Mouse (Mus musculus) liver, embryonic 16.5 days (tissue): Measurements from ENCODE around the gene Caskin1. TPM values are rescaled to one million over a fixed set of nuclear protein-coding genes. Genes with fewer than 3 reads are reported as not detected.

Experiments used
- ATAC-seq: fragments of 200-750 bp; cut with Nextera tagmentation; 2 replicates; pipeline ENCODE4 v1.8.0; 2017; ENCODE audit warnings: low read depth, mild to moderate bottlenecking, moderate number of reproducible peaks, moderate library complexity
- H3K27ac ChIP-seq: fragments of 300-500 bp; sonication (generic); 2 replicates; pipeline ENCODE4 v1.5.1; 2014; ENCODE audit warnings: mild to moderate bottlenecking, low read length
- H3K27me3 ChIP-seq: fragments of 300-500 bp; sonication (generic); 2 replicates; pipeline ENCODE4 v1.6.1; 2014; ENCODE audit warnings: low read depth, low read length, mixed read lengths; ENCODE audit not compliant: control insufficient read depth, insufficient read depth
- H3K36me3 ChIP-seq: fragments of 300-500 bp; sonication (generic); 2 replicates; pipeline ENCODE4 v1.6.1; 2014; ENCODE audit warnings: mild to moderate bottlenecking; ENCODE audit not compliant: control insufficient read depth, insufficient read depth
- H3K4me1 ChIP-seq: fragments of 300-500 bp; sonication (generic); 2 replicates; pipeline ENCODE4 v1.6.1; 2014; ENCODE audit warnings: low read depth, low read length, mixed read lengths; ENCODE audit not compliant: control insufficient read depth
- H3K4me2 ChIP-seq: fragments of 300-500 bp; sonication (generic); 2 replicates; pipeline ENCODE4 v1.6.1; 2014; ENCODE audit warnings: low read depth, low read length, mixed read lengths
- H3K4me3 ChIP-seq: fragments of 300-500 bp; sonication (generic); 2 replicates; pipeline ENCODE4 v1.5.1; 2014; ENCODE audit warnings: low read depth, mild to moderate bottlenecking, low read length
- H3K9ac ChIP-seq: fragments of 300-500 bp; sonication (generic); 2 replicates; pipeline ENCODE4 v1.6.1; 2014; ENCODE audit warnings: low read depth, low read length
- H3K9me3 ChIP-seq: fragments of 300-500 bp; sonication (generic); replicated peaks from 2 replicates; pipeline ENCODE4 v1.6.1; 2016; ENCODE audit warnings: low read length; ENCODE audit not compliant: control insufficient read depth
- WGBS: fragments of 180-500 bp; shearing (Covaris S2); extraction: QIAGEN DNeasy Blood & Tissue Kit; methylation state at CpG from one replicate; pipeline ENCODE4 v1.1.7; 2014; ENCODE audit not compliant: insufficient replicate concordance; 5-methylcytosine and 5-hydroxymethylcytosine counted together
- polyA plus RNA-seq: library from polyadenylated mRNA; unstranded; fragments of >200 nt; fragmentation: Nextera tagmentation; extraction: Ambion mirVana; gene quantifications from 2 replicates; pipeline ENCODE4 v1.2.1, GENCODE M21; 2015

Caskin1 gene
- 0.08 and 0.13 TPM in 2 replicates for polyA plus RNA-seq

- Histone ChIP-seq H3K4me1 (peaks cover 5% of the 10 kb centered on the region), H3K27me3 (peaks cover 47% of the 10 kb centered on the region), H3K4me3 (peak within 1 kb of the TSS; percentile 57), H3K9ac (peak within 1 kb of the TSS; percentile 26; the same call in 1 of the 2 replicates), H3K9me3 (no peaks in the 10 kb centered on the region), H3K4me2 (peak within 1 kb of the TSS; percentile 74), H3K36me3 (no peaks in the 10 kb centered on the region), H3K27ac (no peak within 1 kb of the TSS)
- ATAC-seq, result no peak
- WGBS, result under 1% methylated on average over 45 of the region's 45 CpGs
Measured at GRCm38 (mm10) chr17:24488186-24488661, at the start of gene Caskin1. TSS of gene Caskin1 (plus strand) at chr17:24488601.

GRCm38 (mm10) chr17:24440377-24440776, 48.0 kb upstream of the Caskin1 start:
- Histone ChIP-seq H3K4me1 (no peaks in the 10 kb centered on the region), H3K27ac (no peak overlapping the region), H3K27me3 (no peaks in the 10 kb centered on the region), H3K36me3 (peaks cover 40% of the 10 kb centered on the region), H3K9ac (no peak overlapping the region), H3K9me3 (no peaks in the 10 kb centered on the region), H3K4me2 (no peak overlapping the region), H3K4me3 (no peak overlapping the region)
- WGBS, result 86% methylated on average over 8 of the region's 8 CpGs
- ATAC-seq, result no peak

GRCm38 (mm10) chr17:24441148-24441547, 47.3 kb upstream of the Caskin1 start:
- ATAC-seq, result no peak
- Histone ChIP-seq H3K9ac (no peak overlapping the region), H3K27ac (no peak overlapping the region), H3K36me3 (peaks cover 45% of the 10 kb centered on the region), H3K27me3 (no peaks in the 10 kb centered on the region), H3K4me2 (no peak overlapping the region), H3K9me3 (no peaks in the 10 kb centered on the region), H3K4me1 (no peaks in the 10 kb centered on the region), H3K4me3 (no peak overlapping the region)
- WGBS, result 21% methylated on average over 2 of the region's 2 CpGs

GRCm38 (mm10) chr17:24442107-24442506, 46.3 kb upstream of the Caskin1 start:
- no peak overlapping the region for H3K9ac ChIP-seq
- peaks cover 46% of the 10 kb centered on the region for H3K36me3 ChIP-seq
- H3K4me3 ChIP-seq, result no peak overlapping the region
- H3K9me3 ChIP-seq, result no peaks in the 10 kb centered on the region
- no peak for ATAC-seq
- no peaks in the 10 kb centered on the region for H3K4me1 ChIP-seq
- H3K27me3 ChIP-seq, result no peaks in the 10 kb centered on the region
- H3K27ac ChIP-seq, result no peak overlapping the region
- WGBS, result 84% methylated on average over 14 of the region's 14 CpGs
- no peak overlapping the region for H3K4me2 ChIP-seq

GRCm38 (mm10) chr17:24442632-24443155, 45.7 kb upstream of the Caskin1 start, which contains the start of gene Dnase1l2:
TSS of gene Dnase1l2 (minus strand) at chr17:24443105.
- H3K9ac ChIP-seq, result no peak within 1 kb of the TSS
- H3K36me3 ChIP-seq, result peaks cover 46% of the 10 kb centered on the region
- H3K4me1 ChIP-seq, result no peaks in the 10 kb centered on the region
- ATAC-seq, result no peak
- no peak within 1 kb of the TSS for H3K4me3 ChIP-seq
- no peak within 1 kb of the TSS for H3K4me2 ChIP-seq
- H3K27me3 ChIP-seq, result no peaks in the 10 kb centered on the region
- no peak within 1 kb of the TSS for H3K27ac ChIP-seq
- 70% methylated on average over 7 of the region's 7 CpGs for WGBS
- H3K9me3 ChIP-seq, result no peaks in the 10 kb centered on the region

- Histone ChIP-seq H3K4me1 (no peaks in the 10 kb centered on the region), H3K9me3 (no peaks in the 10 kb centered on the region), H3K27ac (no peak overlapping the region), H3K9ac (no peak overlapping the region), H3K36me3 (peaks cover 46% of the 10 kb centered on the region), H3K4me3 (no peak overlapping the region), H3K4me2 (no peak overlapping the region), H3K27me3 (no peaks in the 10 kb centered on the region)
- no peak for ATAC-seq
- 82% methylated on average over 4 of the region's 4 CpGs for WGBS
Measured at GRCm38 (mm10) chr17:24443409-24443808, 45.0 kb upstream of the Caskin1 start.

GRCm38 (mm10) chr17:24446590-24446989, 41.8 kb upstream of the Caskin1 start:
- Histone ChIP-seq H3K4me2 (no peak overlapping the region), H3K4me1 (no peaks in the 10 kb centered on the region), H3K4me3 (no peak overlapping the region), H3K27me3 (no peaks in the 10 kb centered on the region), H3K9ac (no peak overlapping the region), H3K27ac (no peak overlapping the region), H3K9me3 (no peaks in the 10 kb centered on the region), H3K36me3 (peaks cover 41% of the 10 kb centered on the region)
- WGBS, result 87% methylated on average over 8 of the region's 8 CpGs
- ATAC-seq, result no peak

- Histone ChIP-seq H3K4me1 (peaks cover 16% of the 10 kb centered on the region), H3K9ac (no peak overlapping the region), H3K36me3 (peaks cover 31% of the 10 kb centered on the region), H3K4me3 (no peak overlapping the region), H3K27me3 (no peaks in the 10 kb centered on the region), H3K27ac (no peak overlapping the region), H3K9me3 (no peaks in the 10 kb centered on the region), H3K4me2 (no peak overlapping the region)
- WGBS, result 79% methylated on average over 6 of the region's 6 CpGs
- no peak for ATAC-seq
Measured at GRCm38 (mm10) chr17:24449507-24449906, 38.9 kb upstream of the Caskin1 start.

- ATAC-seq, result no peak
- peaks cover 16% of the 10 kb centered on the region for H3K36me3 ChIP-seq
- H3K9ac ChIP-seq, result no peak overlapping the region
- H3K4me2 ChIP-seq, result no peak overlapping the region
- no peaks in the 10 kb centered on the region for H3K27me3 ChIP-seq
- no peak overlapping the region for H3K4me3 ChIP-seq
- no peak overlapping the region for H3K27ac ChIP-seq
- no peaks in the 10 kb centered on the region for H3K9me3 ChIP-seq
- peaks cover 21% of the 10 kb centered on the region for H3K4me1 ChIP-seq
- WGBS, result 83% methylated on average over 6 of the region's 6 CpGs
Measured at GRCm38 (mm10) chr17:24451220-24451619, 37.2 kb upstream of the Caskin1 start.
